Mouse (Mus musculus) hindbrain, postnatal 0 days (tissue): ENCODE data around the gene Tmem237. TPM values are rescaled to one million over a fixed set of nuclear protein-coding genes. Genes with fewer than 3 reads are reported as not detected.

Source experiments
- ATAC-seq: fragments of 200-750 bp; cut with Nextera tagmentation; 2 replicates; pipeline ENCODE4 v1.8.0; 2017; ENCODE audit warnings: mild to moderate bottlenecking, moderate TSS enrichment, moderate library complexity
- DNase-seq: peaks from one replicate; pipeline ENCODE4 v3.0.0-alpha.2; 2015; ENCODE audit warnings: low spot score
- H3K27ac ChIP-seq: fragments of 300-500 bp; sonication (generic); 2 replicates; pipeline ENCODE4 v1.5.1; 2014; ENCODE audit warnings: mild to moderate bottlenecking
- H3K27me3 ChIP-seq: fragments of 300-500 bp; sonication (generic); 2 replicates; pipeline ENCODE4 v1.6.1; 2014; ENCODE audit warnings: low read length, mixed read lengths; ENCODE audit not compliant: insufficient read depth
- H3K36me3 ChIP-seq: fragments of 300-500 bp; sonication (generic); 2 replicates; pipeline ENCODE4 v1.6.1; 2014; ENCODE audit warnings: low read length, mixed read lengths; ENCODE audit not compliant: insufficient read depth
- H3K4me1 ChIP-seq: fragments of 300-500 bp; sonication (generic); 2 replicates; pipeline ENCODE4 v1.6.1; 2014; ENCODE audit warnings: antibody characterized with exemption, low read length, mixed read lengths; ENCODE audit not compliant: insufficient read depth
- H3K4me2 ChIP-seq: fragments of 300-500 bp; sonication (generic); 2 replicates; pipeline ENCODE4 v1.6.1; 2014; ENCODE audit warnings: low read depth, mild to moderate bottlenecking, low read length, moderate library complexity, mixed read lengths
- H3K4me3 ChIP-seq: fragments of 300-500 bp; sonication (generic); 2 replicates; pipeline ENCODE4 v1.5.1; 2014; ENCODE audit warnings: low read length
- H3K9ac ChIP-seq: fragments of 300-500 bp; sonication (generic); replicated peaks from 2 replicates; pipeline ENCODE4 v1.6.1; 2014; ENCODE audit warnings: mild to moderate bottlenecking, low read length, moderate library complexity, mixed read lengths
- H3K9me3 ChIP-seq: fragments of 300-500 bp; sonication (generic); 2 replicates; pipeline ENCODE4 v1.6.1; 2016; ENCODE audit warnings: low read length, mixed read lengths
- CTCF ChIP-seq: IDR thresholded peaks from 2 replicates; pipeline ENCODE4 v1.5.1; 2016; ENCODE audit warnings: antibody characterized with exemption, control low read depth, low read depth
- WGBS: fragments of 180-500 bp; shearing (Covaris S2); extraction: QIAGEN DNeasy Blood & Tissue Kit; methylation state at CpG from one replicate; pipeline ENCODE4 v1.1.7; 2014; 5-methylcytosine and 5-hydroxymethylcytosine counted together
- polyA plus RNA-seq: library from polyadenylated mRNA; unstranded; fragments of >200 nt; fragmentation: Nextera tagmentation; extraction: Ambion mirVana; gene quantifications from 2 replicates; pipeline ENCODE4 v1.2.1, GENCODE M21; 2015
- total RNA-seq: library from RNA; depleted of rRNA; stranded (reverse); fragments of >200 nt; gene quantifications from 2 replicates; pipeline ENCODE4 v1.2.3, GENCODE M21; 2014; rRNA removed

The Tmem237 gene
- total RNA-seq, result 26.1 and 27.3 TPM in 2 replicates
- polyA plus RNA-seq, result 55.8 and 56.3 TPM in 2 replicates

GRCm38 (mm10) chr1:59119720-59120457 lies at the start of gene Tmem237:
Gene Tmem237 (minus strand): TSS chr1:59120408.
- peak; percentile 96 for DNase-seq
- Histone ChIP-seq H3K27me3 (no peaks in the 10 kb centered on the region), H3K36me3 (peaks cover 10% of the 10 kb centered on the region; the same call in 1 of the 2 replicates), H3K9me3 (no peaks in the 10 kb centered on the region), H3K27ac (peak within 1 kb of the TSS; percentile 95), H3K4me1 (no peaks in the 10 kb centered on the region), H3K4me2 (peak within 1 kb of the TSS; percentile 93), H3K9ac (peak within 1 kb of the TSS; percentile 96), H3K4me3 (peak within 1 kb of the TSS; percentile 80)
- no peak for TF ChIP-seq CTCF
- ATAC-seq, result peak; percentile 98
- 0% methylated on average over 67 of the region's 74 CpGs for WGBS

DNA sequence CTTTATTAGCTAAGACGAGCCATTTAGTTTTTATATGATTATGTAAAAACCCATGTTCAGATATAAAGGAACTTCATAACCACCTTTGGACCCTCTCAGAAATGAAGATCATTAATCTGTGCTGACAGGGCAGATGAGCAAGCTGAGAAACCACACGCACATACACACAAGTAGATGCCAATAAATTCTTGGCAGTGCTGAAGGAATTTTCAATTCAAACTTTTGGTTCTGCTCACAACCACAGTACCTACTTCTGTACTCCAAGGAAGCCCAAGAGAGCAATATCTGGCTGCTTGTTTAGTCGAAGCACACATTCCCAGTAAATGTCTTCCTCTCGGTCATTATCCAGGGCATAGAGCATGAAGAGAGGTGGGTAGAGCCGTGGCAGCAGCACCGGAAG lies 49.4 kb upstream of the Tmem237 start:
- H3K27ac ChIP-seq, result no peak overlapping the region
- peaks cover 44% of the 10 kb centered on the region for H3K36me3 ChIP-seq
- H3K4me2 ChIP-seq, result no peak overlapping the region
- 84% methylated on average over 6 of the region's 6 CpGs for WGBS
- H3K4me3 ChIP-seq, result no peak overlapping the region
- no peaks in the 10 kb centered on the region for H3K27me3 ChIP-seq
- H3K4me1 ChIP-seq, result no peaks in the 10 kb centered on the region
- DNase-seq, result no peak
- no peak for ATAC-seq
- no peaks in the 10 kb centered on the region for H3K9me3 ChIP-seq
- H3K9ac ChIP-seq, result no peak overlapping the region
- no peak for TF ChIP-seq CTCF

GRCm38 (mm10) chr1:59168556-59168955 lies 48.3 kb upstream of the Tmem237 start:
- no peaks in the 10 kb centered on the region for H3K4me1 ChIP-seq
- no peak overlapping the region for H3K4me3 ChIP-seq
- ATAC-seq (no peak), DNase-seq (no peak)
- no peaks in the 10 kb centered on the region for H3K27me3 ChIP-seq
- WGBS, result 89% methylated on average over 2 of the region's 2 CpGs
- no peaks in the 10 kb centered on the region for H3K9me3 ChIP-seq
- H3K9ac ChIP-seq, result no peak overlapping the region
- no peak overlapping the region for H3K4me2 ChIP-seq
- no peak for TF ChIP-seq CTCF
- no peak overlapping the region for H3K27ac ChIP-seq
- peaks cover 44% of the 10 kb centered on the region for H3K36me3 ChIP-seq

GRCm38 (mm10) chr1:59167654-59168425 lies 47.6 kb upstream of the Tmem237 start:
- 94% methylated on average over 4 of the region's 4 CpGs for WGBS
- H3K27me3 ChIP-seq, result no peaks in the 10 kb centered on the region
- no peaks in the 10 kb centered on the region for H3K4me1 ChIP-seq
- no peak overlapping the region for H3K4me3 ChIP-seq
- no peak for DNase-seq
- no peak for ATAC-seq
- no peak overlapping the region for H3K27ac ChIP-seq
- no peak for TF ChIP-seq CTCF
- peaks cover 41% of the 10 kb centered on the region for H3K36me3 ChIP-seq
- H3K4me2 ChIP-seq, result no peak overlapping the region
- H3K9ac ChIP-seq, result no peak overlapping the region
- no peaks in the 10 kb centered on the region for H3K9me3 ChIP-seq

DNA sequence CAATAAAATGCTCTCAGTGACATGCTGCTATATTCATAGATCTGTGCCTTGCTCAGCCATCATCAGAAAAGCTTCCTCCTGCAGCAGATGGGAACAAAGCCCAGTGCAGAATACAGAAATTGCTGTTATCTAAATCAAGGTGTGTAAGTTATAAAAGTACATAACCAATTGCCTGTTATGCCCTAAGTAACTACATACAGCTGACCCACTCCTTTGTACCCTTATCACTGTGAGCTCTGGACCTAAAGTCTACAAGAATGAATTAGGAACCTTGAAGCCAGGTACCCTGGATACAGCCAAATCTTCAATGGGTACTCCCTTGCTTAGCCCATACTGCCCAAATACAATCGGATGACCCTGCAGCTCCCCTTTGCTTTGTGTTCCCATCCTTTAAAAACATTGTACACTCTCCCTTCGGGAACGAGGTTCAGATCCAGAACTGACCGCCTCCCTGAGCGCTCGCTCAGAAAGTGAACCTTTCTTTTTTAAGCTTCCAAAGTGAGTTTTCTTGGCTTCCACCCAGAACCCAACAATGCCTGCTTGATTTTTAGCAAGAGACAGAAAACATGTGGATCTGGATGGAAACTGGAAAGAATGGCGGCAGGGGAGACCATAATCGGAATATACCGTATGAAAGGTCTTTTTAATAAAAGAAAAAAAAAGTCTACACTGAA lies 46.2 kb upstream of the Tmem237 start:
- Histone ChIP-seq H3K4me3 (no peak overlapping the region), H3K27ac (no peak overlapping the region), H3K27me3 (no peaks in the 10 kb centered on the region), H3K4me1 (no peaks in the 10 kb centered on the region), H3K9me3 (no peaks in the 10 kb centered on the region), H3K9ac (no peak overlapping the region), H3K4me2 (no peak overlapping the region), H3K36me3 (peaks cover 34% of the 10 kb centered on the region)
- WGBS, result 76% methylated on average over 9 of the region's 9 CpGs
- DNase-seq (no peak), ATAC-seq (no peak)
- no peak for TF ChIP-seq CTCF

- H3K27ac ChIP-seq, result no peak overlapping the region
- H3K4me2 ChIP-seq, result no peak overlapping the region
- peaks cover 25% of the 10 kb centered on the region for H3K36me3 ChIP-seq
- no peak overlapping the region for H3K4me3 ChIP-seq
- H3K4me1 ChIP-seq, result no peaks in the 10 kb centered on the region
- TF ChIP-seq CTCF, result no peak
- 52% methylated on average over 5 of the region's 5 CpGs for WGBS
- no peak overlapping the region for H3K9ac ChIP-seq
- H3K9me3 ChIP-seq, result no peaks in the 10 kb centered on the region
- no peak for DNase-seq
- ATAC-seq, result no peak
- H3K27me3 ChIP-seq, result no peaks in the 10 kb centered on the region
Measured at GRCm38 (mm10) chr1:59163918-59164317, 43.7 kb upstream of the Tmem237 start.
